Mouse (Mus musculus) MEL (cell line): ENCODE measurements around the gene Ramp3. TPM values are rescaled to one million over a fixed set of nuclear protein-coding genes. Genes with fewer than 3 reads are reported as not detected.

Source experiments
- DNase-seq: peaks from one replicate; pipeline ENCODE4 v3.0.0; 2011; ENCODE audit warnings: low read depth, low spot score
- H3K27ac ChIP-seq: 2 replicates; pipeline ENCODE4 v1.5.1; 2012; ENCODE audit warnings: low read depth, mild to moderate bottlenecking, control low read depth, low read length, moderate library complexity; ENCODE audit not compliant: control insufficient read depth
- H3K27me3 ChIP-seq, 2 experiments: fragments of 150-350 bp in 1 of 2; sonication (generic) in 1 of 2; 2 replicates each; pipeline ENCODE4 v1.6.1; 2012; ENCODE audit warnings: low read length in 2 of 2, mild to moderate bottlenecking in 2 of 2, improper control_type of control experiment in 1 of 2, moderate library complexity in 1 of 2; ENCODE audit not compliant: insufficient read depth in 2 of 2, control insufficient read depth in 1 of 2
- H3K36me3 ChIP-seq, 2 experiments: 2 replicates each; pipeline ENCODE4 v1.6.1; 2012 to 2014; ENCODE audit warnings: low read length in 2 of 2, improper control_type of control experiment in 1 of 2, inconsistent platforms in 1 of 2, mild to moderate bottlenecking in 1 of 2; ENCODE audit not compliant: insufficient read depth in 2 of 2, control insufficient read depth in 1 of 2
- H3K4me1 ChIP-seq, 2 experiments: fragments of 150-350 bp in 1 of 2; sonication (generic) in 1 of 2; 2 replicates each; pipeline ENCODE4 v1.6.1; 2012; ENCODE audit warnings: low read length in 2 of 2, improper control_type of control experiment in 1 of 2, mild to moderate bottlenecking in 1 of 2; ENCODE audit not compliant: insufficient read depth in 2 of 2, control insufficient read depth in 1 of 2
- H3K4me3 ChIP-seq, 2 experiments: fragments of 150-350 bp in 1 of 2; sonication (generic) in 1 of 2; 2 replicates each; pipeline ENCODE4 v1.5.1; 2012; ENCODE audit warnings: low read depth in 2 of 2, low read length in 2 of 2, mild to moderate bottlenecking in 2 of 2, moderate library complexity in 2 of 2, control low read depth in 1 of 2, improper control_type of control experiment in 1 of 2; ENCODE audit not compliant: control insufficient read depth in 1 of 2, insufficient read depth in 1 of 2
- H3K79me2 ChIP-seq: 2 replicates; pipeline ENCODE4 v1.6.1; 2012; ENCODE audit warnings: mild to moderate bottlenecking, low read length, moderate library complexity; ENCODE audit not compliant: control insufficient read depth, poor library complexity, insufficient read depth
- H3K9ac ChIP-seq: 2 replicates; pipeline ENCODE4 v1.6.1; 2012; ENCODE audit warnings: low read depth, mild to moderate bottlenecking, control low read depth, low read length, moderate library complexity; ENCODE audit not compliant: control insufficient read depth, poor library complexity, severe bottlenecking
- H3K9me3 ChIP-seq: fragments of 150-350 bp; sonication (generic); replicated peaks from 2 replicates; pipeline ENCODE4 v1.6.1; 2012; ENCODE audit warnings: mild to moderate bottlenecking, low read length, improper control_type of control experiment, moderate library complexity; ENCODE audit not compliant: insufficient read depth
- BHLHE40 ChIP-seq: IDR thresholded peaks from 2 replicates; pipeline ENCODE4 v1.6.1; 2012; ENCODE audit warnings: low read depth, mild to moderate bottlenecking, inconsistent platforms, low read length, improper control_type of control experiment, borderline replicate concordance
- CHD1 ChIP-seq: IDR thresholded peaks from 2 replicates; pipeline ENCODE4 v1.6.1; 2012; ENCODE audit warnings: low read depth, mild to moderate bottlenecking, inconsistent platforms, low read length, improper control_type of control experiment
- CHD2 ChIP-seq: IDR thresholded peaks from 2 replicates; pipeline ENCODE4 v1.6.1; 2011; ENCODE audit warnings: low read length, improper control_type of control experiment
- CTCF ChIP-seq, 3 experiments: IDR thresholded peaks in 2 of 3; conservative IDR thresholded peaks in 1 of 3; 2 replicates each; pipeline ENCODE4 v1.5.1; 2011 to 2012; ENCODE audit warnings: low read length in 3 of 3, low read depth in 2 of 3, mild to moderate bottlenecking in 2 of 3, improper control_type of control experiment in 1 of 3, inconsistent platforms in 1 of 3, mixed read lengths in 1 of 3, moderate library complexity in 1 of 3; ENCODE audit not compliant: control insufficient read depth in 1 of 3, insufficient read depth in 1 of 3, poor library complexity in 1 of 3, severe bottlenecking in 1 of 3
- E2F4 ChIP-seq: IDR thresholded peaks from 2 replicates; pipeline ENCODE4 v1.6.1; 2011; ENCODE audit warnings: low read depth, low read length, improper control_type of control experiment, borderline replicate concordance
- EP300 ChIP-seq, 2 experiments: IDR thresholded peaks; 2 replicates each; pipeline ENCODE4 v1.6.1; 2011; ENCODE audit warnings: improper control_type of control experiment in 2 of 2, low read length in 2 of 2, low read depth in 1 of 2, mild to moderate bottlenecking in 1 of 2
- ETS1 ChIP-seq: IDR thresholded peaks from 2 replicates; pipeline ENCODE4 v1.6.1; 2012; ENCODE audit warnings: low read depth, mild to moderate bottlenecking, inconsistent platforms, low read length, improper control_type of control experiment, moderate library complexity
- GATA1 ChIP-seq: IDR thresholded peaks from 2 replicates; pipeline ENCODE4 v1.6.1; 2011; ENCODE audit warnings: low read depth, low read length, improper control_type of control experiment
- JUND ChIP-seq: IDR thresholded peaks from 2 replicates; pipeline ENCODE4 v1.6.1; 2011; ENCODE audit warnings: low read depth, mild to moderate bottlenecking, improper control_type of control experiment, low read length
- MAFK ChIP-seq: IDR thresholded peaks from 2 replicates; pipeline ENCODE4 v1.6.1; 2011; ENCODE audit warnings: low read depth, mild to moderate bottlenecking, low read length, improper control_type of control experiment, borderline replicate concordance
- MXI1 ChIP-seq: IDR thresholded peaks from 2 replicates; pipeline ENCODE4 v1.6.1; 2011; ENCODE audit warnings: mild to moderate bottlenecking, low read depth, low read length, improper control_type of control experiment
- NELFE ChIP-seq: IDR thresholded peaks from 2 replicates; pipeline ENCODE4 v1.6.1; 2011; ENCODE audit warnings: low read depth, low read length, improper control_type of control experiment
- NRF1 ChIP-seq: IDR thresholded peaks from 2 replicates; pipeline ENCODE4 v1.6.1; 2014; ENCODE audit warnings: low read depth, mild to moderate bottlenecking, inconsistent platforms, low read length, improper control_type of control experiment, moderate library complexity; ENCODE audit not compliant: poor library complexity, insufficient read depth, severe bottlenecking
- POLR2A ChIP-seq, 2 experiments: IDR thresholded peaks; 2 replicates each; pipeline ENCODE4 v1.6.1; 2011 to 2012; ENCODE audit warnings: low read length in 2 of 2, mild to moderate bottlenecking in 2 of 2, control low read depth in 1 of 2, improper control_type of control experiment in 1 of 2, low read depth in 1 of 2, moderate library complexity in 1 of 2; ENCODE audit not compliant: control insufficient read depth in 1 of 2, insufficient read depth in 1 of 2, poor library complexity in 1 of 2
- POLR2AphosphoS2 ChIP-seq: IDR thresholded peaks from 2 replicates; pipeline ENCODE4 v1.6.1; 2011; ENCODE audit warnings: low read length, improper control_type of control experiment
- POLR2AphosphoS5 ChIP-seq: IDR thresholded peaks from 2 replicates; pipeline ENCODE4 v1.6.1; 2012; ENCODE audit warnings: low read depth, borderline replicate concordance, mild to moderate bottlenecking, inconsistent platforms, low read length, moderate library complexity, mixed read lengths
- RAD21 ChIP-seq: IDR thresholded peaks from 2 replicates; pipeline ENCODE4 v1.6.1; 2011; ENCODE audit warnings: mild to moderate bottlenecking, low read depth, low read length, improper control_type of control experiment
- RCOR1 ChIP-seq: IDR thresholded peaks from 2 replicates; pipeline ENCODE4 v1.6.1; 2012; ENCODE audit warnings: low read depth, mild to moderate bottlenecking, inconsistent platforms, low read length, improper control_type of control experiment
- SIN3A ChIP-seq: IDR thresholded peaks from 2 replicates; pipeline ENCODE4 v1.6.1; 2012; ENCODE audit warnings: low read length, improper control_type of control experiment, inconsistent platforms
- SMC3 ChIP-seq: IDR thresholded peaks from 2 replicates; pipeline ENCODE4 v1.6.1; 2011; ENCODE audit warnings: low read depth, low read length, improper control_type of control experiment
- TAL1 ChIP-seq: IDR thresholded peaks from 2 replicates; pipeline ENCODE4 v1.6.1; 2012; ENCODE audit warnings: mild to moderate bottlenecking, inconsistent platforms, low read length, moderate library complexity, mixed read lengths
- TBP ChIP-seq: IDR thresholded peaks from 2 replicates; pipeline ENCODE4 v1.8.0; 2011; ENCODE audit warnings: low read depth, low read length, improper control_type of control experiment
- TCF12 ChIP-seq: IDR thresholded peaks from 2 replicates; pipeline ENCODE4 v1.6.1; 2014; ENCODE audit warnings: low read depth, mild to moderate bottlenecking, inconsistent platforms, low read length, improper control_type of control experiment, moderate library complexity
- UBTF ChIP-seq: IDR thresholded peaks from 2 replicates; pipeline ENCODE4 v1.6.1; 2012; ENCODE audit warnings: low read depth, mild to moderate bottlenecking, inconsistent platforms, low read length, improper control_type of control experiment, moderate library complexity, borderline replicate concordance; ENCODE audit not compliant: insufficient read depth
- USF1 ChIP-seq: IDR thresholded peaks from 2 replicates; pipeline ENCODE4 v1.6.1; 2014; ENCODE audit warnings: low read depth, mild to moderate bottlenecking, inconsistent platforms, low read length, improper control_type of control experiment, moderate library complexity
- USF2 ChIP-seq, 2 experiments: IDR thresholded peaks; 2 replicates each; pipeline ENCODE4 v1.6.1; 2011 to 2012; ENCODE audit warnings: improper control_type of control experiment in 2 of 2, low read length in 2 of 2, borderline replicate concordance in 1 of 2, inconsistent platforms in 1 of 2, low read depth in 1 of 2, mild to moderate bottlenecking in 1 of 2; ENCODE audit not compliant: insufficient read depth in 1 of 2
- ZC3H11A ChIP-seq: IDR thresholded peaks from 2 replicates; pipeline ENCODE4 v1.6.1; 2012; ENCODE audit warnings: low read depth, mild to moderate bottlenecking, inconsistent platforms, low read length, improper control_type of control experiment
- ZNF384 ChIP-seq: IDR thresholded peaks from 2 replicates; pipeline ENCODE4 v1.6.1; 2012; ENCODE audit warnings: low read depth, mild to moderate bottlenecking, inconsistent platforms, low read length, improper control_type of control experiment
- polyA plus RNA-seq, 2 experiments: library from polyadenylated mRNA; stranded (reverse) in 1 of 2; unstranded in 1 of 2; fragments of >175 nt in 1 of 2; fragments of >200 nt in 1 of 2; gene quantifications; 2 replicates each; pipeline versions ENCODE4 v1.2.1 to v1.2.4; 2012; ENCODE audit warnings: low replicate concordance in 2 of 2, low read depth in 1 of 2; ENCODE audit not compliant: insufficient read length in 2 of 2, insufficient read depth in 1 of 2, missing spikeins in 1 of 2
- total RNA-seq: library from RNA; depleted of rRNA; stranded (reverse); fragments of 300-350 nt; gene quantifications from 2 replicates; pipeline ENCODE4 v1.2.3, GENCODE M21; 2012

Ramp3 gene
- total and polyA plus RNA-seq, 3 experiments = not detected

DNA sequence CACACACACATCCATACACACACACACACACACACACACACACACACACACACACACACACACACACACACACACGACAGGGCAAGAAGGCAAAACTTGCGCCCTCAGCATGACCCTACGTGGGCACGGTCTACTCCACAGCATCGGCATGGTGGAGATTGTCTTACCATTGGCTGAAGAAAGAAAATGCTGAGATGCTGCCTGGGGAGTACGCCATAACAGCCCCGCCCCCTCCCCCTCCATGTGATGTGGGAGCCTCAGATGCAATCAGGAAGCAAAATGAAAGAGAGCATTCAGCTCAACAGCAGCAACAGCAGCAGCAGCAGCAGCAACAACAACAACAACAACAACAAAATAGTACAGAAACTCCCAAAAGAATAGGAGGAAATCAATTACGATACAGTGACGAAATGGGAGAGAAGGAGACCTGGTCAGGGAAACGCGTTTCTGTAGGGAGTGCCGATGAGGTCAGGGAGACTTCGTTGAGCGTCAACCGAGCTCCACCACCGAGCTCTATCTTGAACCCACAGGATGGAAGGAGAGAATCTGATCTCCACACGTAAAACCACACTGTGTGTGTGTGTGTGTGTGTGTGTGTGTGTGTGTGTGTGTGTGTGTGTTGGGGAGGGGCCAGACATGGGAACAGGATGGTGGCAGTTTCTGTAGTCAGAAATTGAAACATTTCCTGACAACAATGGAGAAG is 21.5 kb downstream of the Ramp3 start (continued):
- TF ChIP-seq CHD2 = no peak
- no peak; the same call in 1 of the 2 replicates for TF ChIP-seq ETS1
- no peak for TF ChIP-seq SMC3

DNA sequence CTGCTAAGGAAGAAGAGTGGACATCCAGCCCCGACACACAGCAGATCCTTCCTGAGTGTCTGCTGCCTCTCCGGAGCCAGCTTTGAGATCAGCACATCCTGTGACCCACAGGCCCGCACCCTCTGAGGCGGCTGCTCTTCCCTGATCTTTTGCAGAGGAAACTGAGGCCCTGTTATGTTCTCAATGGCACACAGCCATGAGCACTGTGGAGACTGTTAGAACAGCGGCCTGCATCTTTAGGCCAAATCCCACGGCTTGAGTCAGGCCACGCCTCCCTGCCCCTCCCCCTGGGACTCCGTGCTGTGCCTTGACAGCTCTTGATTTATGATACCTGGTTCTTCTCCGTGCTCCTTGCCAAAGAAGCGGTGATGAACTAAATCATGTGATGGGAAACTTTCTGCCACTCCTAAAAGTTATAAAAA is 22.1 kb downstream of the Ramp3 start:
- H3K27ac ChIP-seq = peak overlapping the region; percentile 43
- peak; percentile 86 for DNase-seq
- H3K27me3 ChIP-seq = no peaks in the 10 kb centered on the region
- no peaks in the 10 kb centered on the region for H3K9me3 ChIP-seq
- peak overlapping the region; percentile 53 for H3K9ac ChIP-seq
- H3K79me2 ChIP-seq = no peaks in the 10 kb centered on the region
- peak overlapping the region; percentile 66 to 92 for H3K4me3 ChIP-seq
- 0 out of 2 replicates have a peak, but pooled peaks have one; percentile 24 for TF ChIP-seq RCOR1
- TF ChIP-seq POLR2AphosphoS5 = no peak
- no peak for TF ChIP-seq JUND
- peak; percentile 71 for TF ChIP-seq USF1
- TF ChIP-seq CTCF (IDR thresholded peaks at IDR 0.05 in 2 of 3, conservative IDR thresholded peaks at IDR 0.05 in 1 of 3; ENCODE audit: control insufficient read depth in 1 of 3, insufficient read depth in 1 of 3, low read depth in 2 of 3, low read length in 3 of 3, poor library complexity in 1 of 3, severe bottlenecking in 1 of 3) = no peak
- TF ChIP-seq USF2 (IDR thresholded peaks at IDR 0.05; ENCODE audit: borderline replicate concordance in 1 of 2, insufficient read depth in 1 of 2, low read depth in 1 of 2, low read length in 2 of 2) = 0 out of 4 replicates have a peak, but pooled peaks of 1 of the 2 experiments have one; percentile 18
- TF ChIP-seq E2F4 = no peak
- no peak for TF ChIP-seq BHLHE40
- peak; percentile 14; the same call in 1 of the 2 replicates for TF ChIP-seq SIN3A
- TF ChIP-seq MAFK = no peak
- no peak for TF ChIP-seq NRF1
- TF ChIP-seq RAD21 = no peak
- no peaks in the 10 kb centered on the region; a peak in 1 of 4 replicates for H3K4me1 ChIP-seq
- H3K36me3 ChIP-seq = no peaks in the 10 kb centered on the region; a peak in 1 of 4 replicates

DNA sequence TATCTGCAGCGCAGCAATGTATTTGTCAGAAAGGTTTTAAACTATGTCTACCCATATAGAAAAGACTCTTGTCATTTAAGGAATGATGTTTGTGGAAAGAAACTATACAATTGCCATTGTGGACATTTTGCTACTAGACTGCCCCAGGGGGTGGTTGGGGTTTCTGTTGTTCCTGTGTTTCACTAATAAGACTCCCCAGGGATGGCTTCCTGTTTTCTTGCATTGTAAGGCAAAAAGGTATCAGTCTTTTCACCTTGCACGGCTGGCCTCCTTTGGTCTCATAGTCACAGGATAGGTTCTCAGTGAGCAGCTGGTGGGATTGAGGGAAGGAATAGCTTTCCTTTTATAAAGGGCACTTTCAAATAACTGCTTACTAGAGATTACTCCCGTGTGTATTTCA is 26.4 kb downstream of the Ramp3 start:
- TF ChIP-seq E2F4 (no peak), TAL1 (no peak), UBTF (no peak), GATA1 (no peak), ZC3H11A (no peak), NELFE (no peak), SIN3A (no peak), POLR2A (IDR thresholded peaks at IDR 0.05; ENCODE audit: control insufficient read depth in 1 of 2, insufficient read depth in 1 of 2, low read depth in 1 of 2, low read length in 2 of 2, poor library complexity in 1 of 2) (no peak), TCF12 (no peak), USF1 (no peak), SMC3 (no peak), EP300 (IDR thresholded peaks at IDR 0.05; ENCODE audit: low read depth in 1 of 2, low read length in 2 of 2) (no peak), POLR2AphosphoS2 (no peak), ZNF384 (no peak), MXI1 (no peak), TBP (no peak), CHD1 (no peak), USF2 (IDR thresholded peaks at IDR 0.05; ENCODE audit: borderline replicate concordance in 1 of 2, insufficient read depth in 1 of 2, low read depth in 1 of 2, low read length in 2 of 2) (no peak)
- DNase-seq = no peak
- peaks cover 0 to 3% of the 10 kb centered on the region in 2 experiments; a peak in 1 of 4 replicates for H3K27me3 ChIP-seq
- no peaks in the 10 kb centered on the region for H3K79me2 ChIP-seq
- no peak overlapping the region for H3K4me3 ChIP-seq
- H3K27ac ChIP-seq = no peak overlapping the region
- H3K9ac ChIP-seq = no peak overlapping the region
- H3K4me1 ChIP-seq = no peaks in the 10 kb centered on the region; a peak in 1 of 4 replicates
- H3K36me3 ChIP-seq = no peaks in the 10 kb centered on the region; a peak in 1 of 4 replicates
- H3K9me3 ChIP-seq = no peaks in the 10 kb centered on the region
